Mouse (Mus musculus): ENCODE results near the gene Gabrd.

DNA sequence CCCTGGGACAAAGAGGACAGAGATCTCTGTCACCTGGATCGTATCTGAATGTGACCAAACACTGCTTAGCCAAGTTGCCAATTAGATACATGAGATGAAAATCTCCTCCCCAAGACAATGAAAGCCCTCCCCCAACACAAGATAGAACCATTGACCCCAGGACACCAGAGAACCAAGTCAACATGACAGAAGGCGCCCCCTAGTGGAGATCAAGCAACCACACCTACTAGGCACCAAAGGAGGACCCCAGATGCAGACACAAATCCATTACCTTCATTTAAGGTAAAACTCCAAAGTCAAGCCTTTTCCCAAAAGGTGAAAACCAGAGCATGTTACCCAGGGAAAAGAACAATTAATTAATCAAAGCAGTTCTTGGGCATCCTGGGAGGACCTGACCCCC lies 40.3 kb downstream of the Gabrd start:
- no peak for TF ChIP-seq CTCF (IDR thresholded peaks at IDR 0.05; ENCODE audit: borderline replicate concordance, control insufficient read depth, extremely low read depth, insufficient read depth, low read length, poor library complexity)
- no peak for TF ChIP-seq POLR2A (IDR thresholded peaks at IDR 0.05; ENCODE audit: control insufficient read depth, extremely low read depth, insufficient read depth, low read length, poor library complexity)
